Mouse (Mus musculus): ENCODE measurements around the gene Pstpip1. TPM values are rescaled to one million over a fixed set of nuclear protein-coding genes. Genes with fewer than 3 reads are reported as not detected.

Pstpip1 gene
- total and polyA plus RNA-seq, 3 experiments = 8.1 to 32.0 (median 15.6) TPM

GRCm38 (mm10) chr9:56108174-56108573, 18.4 kb downstream of the Pstpip1 start:
- Histone ChIP-seq H3K27ac (ENCODE audit: insufficient read depth, low read depth) (no peak overlapping the region), H3K4me2 (ENCODE audit: insufficient read depth, low read depth, poor library complexity, severe bottlenecking) (no peak overlapping the region), H3K4me1 (ENCODE audit: control insufficient read depth in 1 of 2, insufficient read depth in 2 of 2) (peaks cover 26 to 68% of the 10 kb centered on the region in 2 experiments), H3K79me2 (replicated peaks; ENCODE audit: control insufficient read depth, extremely low read depth, insufficient read depth, poor library complexity, severe bottlenecking) (no peaks in the 10 kb centered on the region), H3K27me3 (replicated peaks) (no peaks in the 10 kb centered on the region), H3K9me3 (replicated peaks; ENCODE audit: low read length) (no peaks in the 10 kb centered on the region), H3K9ac (ENCODE audit: insufficient read depth, low read depth) (no peak overlapping the region), H3K4me3 (replicated peaks in 1 of 3; ENCODE audit: low read depth in 2 of 3, low read length in 2 of 3, poor library complexity in 1 of 3) (no peak overlapping the region), H3K36me3 (replicated peaks in 1 of 2; ENCODE audit: control insufficient read depth in 1 of 2, insufficient read depth in 1 of 2, low read length in 1 of 2) (peaks cover 0 to 28% of the 10 kb centered on the region in 2 experiments)
- DNase-seq (ENCODE audit: extremely low read depth) = no peak
- TF ChIP-seq USF1 (IDR thresholded peaks at IDR 0.05; ENCODE audit: low read depth, low read length) (no peak), ETS1 (conservative IDR thresholded peaks at IDR 0.05; ENCODE audit: low read depth, low read length) (no peak), PAX5 (IDR thresholded peaks at IDR 0.05; ENCODE audit: low read length) (no peak), CHD2 (IDR thresholded peaks at IDR 0.05; ENCODE audit: low read length) (no peak), ZKSCAN1 (IDR thresholded peaks at IDR 0.05; ENCODE audit: borderline replicate concordance, low read depth, low read length) (no peak)
- in situ Hi-C loops (cut with MboI; ENCODE audit: low pct_ligation_motif_present, low pct_unique_long_range_greater_than_20kb, low sequenced_read_pairs) = no loop called here
- dilution Hi-C loops (cut with MboI; ENCODE audit: extremely low pct_ligation_motif_present, extremely low pct_unique_long_range_greater_than_20kb, low sequenced_read_pairs) = no loop called here

GRCm38 (mm10) chr9:56118091-56118490, 28.3 kb downstream of the Pstpip1 start:
- H3K4me1 ChIP-seq (ENCODE audit: control insufficient read depth in 1 of 2, insufficient read depth in 2 of 2) = peaks cover 5 to 28% of the 10 kb centered on the region in 2 experiments
- no peak overlapping the region for H3K4me2 ChIP-seq (ENCODE audit: insufficient read depth, low read depth, poor library complexity, severe bottlenecking)
- peaks cover 13% of the 10 kb centered on the region for H3K9me3 ChIP-seq (replicated peaks; ENCODE audit: low read length)
- H3K4me3 ChIP-seq (replicated peaks in 1 of 3; ENCODE audit: low read depth in 2 of 3, low read length in 2 of 3, poor library complexity in 1 of 3) = no peak overlapping the region
- H3K27me3 ChIP-seq (replicated peaks) = no peaks in the 10 kb centered on the region
- dilution Hi-C loops (cut with MboI; ENCODE audit: extremely low pct_ligation_motif_present, extremely low pct_unique_long_range_greater_than_20kb, low sequenced_read_pairs) (no loop called here), in situ Hi-C loops (cut with MboI; ENCODE audit: low pct_ligation_motif_present, low pct_unique_long_range_greater_than_20kb, low sequenced_read_pairs) (no loop called here)
- H3K9ac ChIP-seq (ENCODE audit: insufficient read depth, low read depth) = no peak overlapping the region
- no peaks in the 10 kb centered on the region for H3K79me2 ChIP-seq (replicated peaks; ENCODE audit: control insufficient read depth, extremely low read depth, insufficient read depth, poor library complexity, severe bottlenecking)
- no peak for DNase-seq (ENCODE audit: extremely low read depth)
- TF ChIP-seq EP300 (IDR thresholded peaks at IDR 0.05; ENCODE audit: low read length) = no peak
- no peak for TF ChIP-seq ZMIZ1 (IDR thresholded peaks at IDR 0.05; ENCODE audit: low read depth, low read length)
- no peak for TF ChIP-seq PAX5 (IDR thresholded peaks at IDR 0.05; ENCODE audit: low read length)
- TF ChIP-seq MXI1 (IDR thresholded peaks at IDR 0.05; ENCODE audit: low read depth, low read length) = no peak
- TF ChIP-seq SMC3 (IDR thresholded peaks at IDR 0.05; ENCODE audit: low read depth, low read length) = no peak
- TF ChIP-seq MAX (IDR thresholded peaks at IDR 0.05; ENCODE audit: low read length) = no peak
- no peak for TF ChIP-seq TCF12 (IDR thresholded peaks at IDR 0.05; ENCODE audit: low read depth, low read length)
- TF ChIP-seq CTCF (conservative IDR thresholded peaks at IDR 0.05 in 1 of 2, IDR thresholded peaks at IDR 0.05 in 1 of 2; ENCODE audit: low read depth in 2 of 2, low read length in 2 of 2) = no peak
- TF ChIP-seq E2F4 (IDR thresholded peaks at IDR 0.05; ENCODE audit: insufficient replicate concordance, low read depth, low read length) = no peak
- H3K27ac ChIP-seq (ENCODE audit: insufficient read depth, low read depth) = no peak overlapping the region
- peaks cover 3 to 96% of the 10 kb centered on the region in 2 experiments for H3K36me3 ChIP-seq (replicated peaks in 1 of 2; ENCODE audit: control insufficient read depth in 1 of 2, insufficient read depth in 1 of 2, low read length in 1 of 2)

- H3K9me3 ChIP-seq (replicated peaks; ENCODE audit: low read length) = peaks cover 13% of the 10 kb centered on the region
- dilution Hi-C loops (cut with MboI; ENCODE audit: extremely low pct_ligation_motif_present, extremely low pct_unique_long_range_greater_than_20kb, low sequenced_read_pairs) (no loop called here), in situ Hi-C loops (cut with MboI; ENCODE audit: low pct_ligation_motif_present, low pct_unique_long_range_greater_than_20kb, low sequenced_read_pairs) (no loop called here)
- DNase-seq (ENCODE audit: extremely low read depth) = peak; percentile 90
- no peak overlapping the region for H3K27ac ChIP-seq (ENCODE audit: insufficient read depth, low read depth)
- peaks cover 3 to 96% of the 10 kb centered on the region in 2 experiments for H3K36me3 ChIP-seq (replicated peaks in 1 of 2; ENCODE audit: control insufficient read depth in 1 of 2, insufficient read depth in 1 of 2, low read length in 1 of 2)
- no peaks in the 10 kb centered on the region for H3K27me3 ChIP-seq (replicated peaks)
- H3K9ac ChIP-seq (ENCODE audit: insufficient read depth, low read depth) = no peak overlapping the region
- peak overlapping the region in 1 of 3 experiments; percentile 2 for H3K4me3 ChIP-seq (replicated peaks in 1 of 3; ENCODE audit: low read depth in 2 of 3, low read length in 2 of 3, poor library complexity in 1 of 3)
- no peaks in the 10 kb centered on the region for H3K79me2 ChIP-seq (replicated peaks; ENCODE audit: control insufficient read depth, extremely low read depth, insufficient read depth, poor library complexity, severe bottlenecking)
- peak overlapping the region; percentile 5; the same call in 1 of the 2 replicates for H3K4me2 ChIP-seq (ENCODE audit: insufficient read depth, low read depth, poor library complexity, severe bottlenecking)
- H3K4me1 ChIP-seq (ENCODE audit: control insufficient read depth in 1 of 2, insufficient read depth in 2 of 2) = peaks cover 5 to 28% of the 10 kb centered on the region in 2 experiments
- TF ChIP-seq PAX5 (IDR thresholded peaks at IDR 0.05; ENCODE audit: low read length) (no peak), SIN3A (IDR thresholded peaks at IDR 0.05; ENCODE audit: low read length) (0 out of 2 replicates have a peak, but pooled peaks have one; percentile 46), GABPA (IDR thresholded peaks at IDR 0.05; ENCODE audit: insufficient replicate concordance, low read depth, low read length) (no peak), BHLHE40 (IDR thresholded peaks at IDR 0.05; ENCODE audit: low read depth, low read length) (0 out of 2 replicates have a peak, but pooled peaks have one; percentile 37), SMC3 (IDR thresholded peaks at IDR 0.05; ENCODE audit: low read depth, low read length) (peak; percentile 94), ZKSCAN1 (IDR thresholded peaks at IDR 0.05; ENCODE audit: borderline replicate concordance, low read depth, low read length) (no peak), IRF4 (IDR thresholded peaks at IDR 0.05; ENCODE audit: low read depth, low read length) (peak; percentile 54), ELF1 (IDR thresholded peaks at IDR 0.05; ENCODE audit: low read depth, low read length) (peak; percentile 48; the same call in 1 of the 2 replicates), RAD21 (IDR thresholded peaks at IDR 0.05; ENCODE audit: low read depth, low read length) (peak; percentile 77), TBP (conservative IDR thresholded peaks at IDR 0.05; ENCODE audit: low read depth, low read length) (no peak), MAX (IDR thresholded peaks at IDR 0.05; ENCODE audit: low read length) (peak; percentile 78), MAFK (IDR thresholded peaks at IDR 0.05; ENCODE audit: insufficient replicate concordance, low read length) (0 out of 2 replicates have a peak, but pooled peaks have one; percentile 28), MAZ (IDR thresholded peaks at IDR 0.05; ENCODE audit: low read depth, low read length) (peak; percentile 52; the same call in 1 of the 2 replicates), EP300 (IDR thresholded peaks at IDR 0.05; ENCODE audit: low read length) (0 out of 2 replicates have a peak, but pooled peaks have one; percentile 30), ZC3H11A (IDR thresholded peaks at IDR 0.05; ENCODE audit: low read depth, low read length) (peak; percentile 72; the same call in 1 of the 2 replicates), NELFE (IDR thresholded peaks at IDR 0.05; ENCODE audit: low read depth, low read length) (peak; percentile 50; the same call in 1 of the 2 replicates), MYC (IDR thresholded peaks at IDR 0.05; ENCODE audit: low read depth, low read length) (peak; percentile 50; the same call in 1 of the 2 replicates)
Observed at GRCm38 (mm10) chr9:56118582-56118981, 28.8 kb downstream of the Pstpip1 start.
